Mouse (Mus musculus) lung, postnatal 4 days (tissue): ENCODE results near the gene Calr.
"Not testable (repeated sequence)": the region's sequence is repeated elsewhere in the genome, so short reads cannot be mapped to it uniquely, and the experiment has no call there.

Source experiments
- DNase-seq, 2 experiments: peaks; one replicate each; pipeline ENCODE4 v3.0.0; 2021

The Calr gene

DNA sequence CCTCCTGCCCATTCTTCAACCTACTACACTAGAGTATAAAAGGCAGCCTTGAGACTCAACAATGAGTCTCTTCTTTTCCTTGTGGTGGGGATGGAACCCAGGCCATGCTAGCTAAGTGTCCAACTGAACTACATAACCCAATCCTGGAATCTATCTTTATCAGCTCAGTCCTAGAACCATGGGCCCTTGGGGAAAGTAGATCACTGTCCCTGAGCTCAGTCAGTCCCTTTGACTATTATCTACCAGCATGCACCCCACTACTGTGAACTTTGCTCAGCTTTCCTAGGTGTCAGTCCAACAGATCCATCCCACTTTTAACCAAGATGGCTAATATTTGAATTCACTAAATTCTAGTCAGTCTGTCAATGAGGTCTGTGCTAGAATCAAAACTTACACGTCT lies 5.2 kb downstream of the Calr start:
- no peak for DNase-seq

DNA sequence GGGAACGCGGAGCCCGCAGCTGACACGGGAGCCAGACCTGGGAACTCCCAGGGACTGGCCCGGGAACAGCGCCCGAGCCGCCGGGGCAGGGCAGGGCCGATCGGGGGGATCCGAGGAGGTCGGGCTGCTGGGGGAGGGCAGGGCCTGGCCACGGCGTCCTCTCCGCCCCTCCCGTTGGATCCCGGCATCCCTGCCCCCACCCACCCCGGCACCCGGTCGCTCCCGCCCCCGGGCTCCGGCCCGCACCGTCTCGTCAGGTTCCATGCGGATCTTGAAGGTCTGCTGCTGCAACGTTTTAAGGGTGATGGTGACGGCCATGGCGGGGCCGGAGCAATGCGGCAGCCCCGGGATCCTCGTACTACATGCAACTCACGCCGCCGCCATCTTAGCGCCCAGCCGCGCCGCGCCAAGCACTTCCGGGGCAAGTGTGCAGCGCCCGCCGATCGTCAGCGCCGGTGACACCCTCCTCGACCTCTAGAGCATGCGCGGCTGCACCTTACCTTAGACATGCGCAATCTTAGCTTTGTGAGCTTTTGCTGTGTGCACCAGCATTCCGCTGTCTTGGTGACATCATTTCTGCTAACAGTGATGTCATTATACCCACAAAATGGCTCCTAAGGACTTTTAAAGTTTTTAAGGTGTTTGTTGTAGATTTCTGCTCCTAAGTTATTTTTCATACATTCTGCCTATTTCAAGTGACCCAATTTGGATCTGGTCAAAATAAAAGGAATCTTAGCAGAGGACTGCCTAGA lies 6.3 kb downstream of the Calr start, which contains the start of gene Rad23a:
Rad23a (minus strand) TSS at position 418 of the 752 bp plus-strand sequence.
- peak; percentile 92 to 95 for DNase-seq

DNA sequence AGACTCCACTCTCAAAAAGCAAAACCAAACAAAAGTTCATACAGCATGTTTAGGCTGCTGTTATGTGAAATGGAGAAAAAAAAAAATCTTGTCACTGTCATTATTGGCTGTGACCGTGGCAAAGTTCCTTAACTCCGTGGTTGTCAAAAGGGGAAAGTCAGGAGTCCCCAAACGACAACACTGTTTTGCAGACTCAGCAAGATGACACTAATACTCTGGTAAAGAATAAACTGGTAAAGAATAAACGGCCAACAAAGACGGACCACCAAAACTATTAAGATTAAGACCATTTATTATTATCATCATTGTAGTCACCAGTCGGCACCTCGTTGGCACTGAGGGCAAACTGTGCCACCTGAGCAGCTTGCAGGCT lies 6.9 kb downstream of the Calr start:
- no peak for DNase-seq

- no peak for DNase-seq
Observed at GRCm38 (mm10) chr8:84839411-84839810, 7.3 kb downstream of the Calr start.

- no peak for DNase-seq
Observed at GRCm38 (mm10) chr8:84838513-84838912, 8.2 kb downstream of the Calr start.

DNA sequence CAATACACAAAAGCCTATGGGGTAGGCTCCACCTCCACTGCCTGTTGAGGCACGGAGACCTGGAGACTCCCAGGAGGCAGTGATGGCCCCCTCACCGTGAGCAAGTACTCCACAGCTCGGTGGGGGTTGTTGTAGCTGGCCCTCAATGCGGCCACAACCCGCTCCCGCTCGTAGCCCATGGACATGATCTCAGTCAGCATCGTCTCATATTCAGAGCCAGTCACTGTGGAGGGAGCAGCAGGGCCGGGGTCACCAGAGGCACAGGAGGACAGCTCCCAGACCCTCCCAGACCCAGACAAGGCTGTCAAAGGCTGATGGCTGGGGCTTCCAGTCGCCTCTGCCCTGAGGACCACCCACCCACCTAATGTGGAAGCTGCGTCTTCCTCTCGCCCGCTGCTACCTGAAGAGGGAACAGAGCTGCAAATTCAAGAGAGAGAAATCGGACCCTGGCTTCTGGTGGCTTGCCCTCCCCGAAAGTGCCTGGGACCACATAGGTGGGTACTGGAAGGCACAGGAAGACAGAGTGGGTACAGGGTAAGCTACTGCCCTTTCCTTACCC lies 8.7 kb downstream of the Calr start:
- no peak for DNase-seq

GRCm38 (mm10) chr8:84837149-84837911 lies 9.4 kb downstream of the Calr start:
- no peak for DNase-seq

DNA sequence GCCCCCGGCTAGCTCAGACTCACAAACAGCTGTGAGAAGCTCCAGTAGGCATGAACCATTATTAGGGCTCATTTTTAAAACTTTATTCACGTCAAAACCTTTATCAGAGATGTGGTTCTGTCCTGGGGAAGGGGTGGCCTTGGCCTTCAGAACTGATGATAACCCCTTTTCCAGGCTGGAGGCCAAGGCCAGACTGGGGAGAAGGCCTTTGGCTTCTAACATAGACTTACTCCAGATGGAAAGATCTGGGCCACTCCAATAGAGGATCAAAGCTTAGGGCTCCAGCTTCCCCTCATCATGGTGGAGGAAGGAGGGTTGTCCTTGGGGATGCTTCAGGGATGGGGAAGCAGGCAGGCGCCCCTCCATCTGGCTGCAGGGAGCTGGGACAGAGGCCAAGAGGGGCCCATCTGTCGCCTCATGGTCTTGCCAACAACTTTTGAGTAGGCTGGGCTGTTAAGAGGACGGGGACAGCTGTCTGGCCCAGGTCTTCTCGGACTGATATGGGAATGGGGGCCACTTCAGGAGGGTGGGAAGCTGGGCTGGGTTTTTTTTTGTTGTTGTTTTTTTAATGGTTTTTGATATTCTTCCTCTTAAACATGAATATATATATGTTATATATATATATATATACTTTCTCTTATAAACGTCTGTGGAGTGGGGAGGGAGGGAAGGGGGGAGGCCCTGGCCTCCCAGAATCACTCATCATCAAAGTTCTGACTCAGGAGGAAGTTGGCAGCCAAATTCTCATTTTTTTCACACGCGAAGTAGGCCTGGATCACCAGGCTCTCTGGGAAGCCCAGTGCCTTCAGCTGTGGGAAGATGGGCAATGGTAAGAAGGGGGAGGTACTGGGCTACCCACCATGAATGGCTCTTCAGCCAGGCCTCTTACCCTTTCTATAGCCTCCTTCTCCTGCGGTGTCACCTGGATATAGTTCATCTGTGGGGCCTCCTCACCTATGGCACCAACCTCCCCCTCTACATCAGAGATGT lies 11.6 kb downstream of the Calr start:
- DNase-seq = peak in 1 of 2 experiments; percentile 76

DNA sequence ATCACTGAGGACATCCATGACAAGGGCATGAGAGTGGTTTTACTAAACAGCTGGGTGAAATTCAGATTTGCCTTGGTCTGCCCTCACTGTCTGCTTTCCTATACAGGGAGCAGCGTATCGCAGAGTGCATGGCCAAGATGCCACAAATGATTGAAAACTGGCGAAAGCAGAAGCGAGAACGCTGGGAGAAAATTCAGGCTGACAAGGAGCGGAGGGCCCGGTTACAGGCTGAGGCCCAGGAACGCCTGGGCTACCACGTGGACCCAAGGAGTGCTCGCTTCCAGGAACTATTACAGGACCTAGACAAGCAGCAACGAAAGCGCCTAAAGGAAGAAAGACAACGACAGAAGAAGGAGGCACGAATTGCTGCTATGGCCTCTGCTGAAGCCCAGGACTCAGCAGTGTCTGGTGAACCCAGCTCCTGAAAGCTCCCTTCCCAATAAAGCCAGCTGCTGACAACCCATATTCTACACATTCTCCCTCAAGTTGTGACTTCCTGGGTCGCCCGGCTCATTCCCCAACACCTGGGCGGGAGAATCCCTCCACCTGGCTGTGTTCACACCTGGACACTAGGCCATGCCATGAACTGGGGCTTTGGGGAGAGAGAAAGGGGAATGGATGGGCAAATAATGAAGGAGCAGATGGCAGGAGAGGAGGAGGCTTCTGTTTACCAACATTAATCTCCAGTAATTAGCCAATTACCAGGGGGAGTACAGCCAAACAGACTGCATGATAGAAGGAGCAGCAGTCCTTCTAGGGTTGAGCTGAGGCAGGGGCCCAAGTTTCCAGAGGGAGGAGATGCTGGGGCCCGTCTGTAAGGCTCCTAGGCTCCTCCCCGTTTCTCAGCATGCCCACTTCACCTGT lies 12.5 kb downstream of the Calr start:
- DNase-seq = no peak

DNA sequence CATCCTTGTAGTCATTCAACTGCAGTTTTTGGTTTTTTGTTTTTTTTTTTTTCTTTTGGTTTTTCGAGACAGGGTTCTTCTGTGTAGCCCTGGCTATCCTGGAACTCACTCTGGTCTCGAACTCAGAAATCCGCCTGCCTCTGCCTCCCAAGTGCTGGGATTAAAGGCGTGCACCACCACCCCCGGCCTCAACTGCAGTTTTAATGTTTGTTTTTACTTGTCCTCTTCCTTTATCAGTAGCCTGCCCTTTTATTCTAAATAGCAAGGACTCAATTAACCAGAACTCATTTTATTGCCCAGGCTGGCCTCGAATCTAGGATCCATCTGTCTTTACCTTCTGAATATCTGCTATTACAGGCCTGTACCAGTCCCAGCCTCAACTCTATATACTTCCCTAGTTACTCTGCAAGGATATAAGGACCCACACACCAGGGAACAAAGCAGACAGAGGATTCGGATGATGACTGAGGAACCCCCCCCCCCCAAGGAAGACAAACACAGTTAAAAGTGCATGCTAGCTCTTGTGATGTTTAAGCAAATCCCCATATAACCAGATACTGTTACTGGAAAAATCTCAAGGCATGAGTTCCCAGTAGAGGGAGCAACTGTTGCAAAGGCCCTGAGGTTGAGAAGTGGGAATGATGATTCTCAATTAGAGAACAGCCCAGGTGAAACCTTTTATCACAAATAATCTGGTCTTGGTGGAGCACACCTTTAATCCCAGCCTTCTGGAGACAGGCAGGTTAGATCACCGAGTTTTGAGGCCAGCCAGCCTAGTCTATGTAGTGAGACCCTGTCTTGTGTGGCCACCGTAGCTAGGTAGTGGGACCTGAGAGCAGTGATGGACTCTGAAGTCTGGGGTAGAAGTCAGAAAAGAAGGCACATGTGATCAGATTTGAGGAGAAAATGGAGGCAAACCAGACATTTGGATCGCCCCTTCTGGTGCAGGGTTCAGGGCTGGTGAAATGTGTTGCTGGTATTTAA lies 13.7 kb downstream of the Calr start:
- no peak for DNase-seq

DNA sequence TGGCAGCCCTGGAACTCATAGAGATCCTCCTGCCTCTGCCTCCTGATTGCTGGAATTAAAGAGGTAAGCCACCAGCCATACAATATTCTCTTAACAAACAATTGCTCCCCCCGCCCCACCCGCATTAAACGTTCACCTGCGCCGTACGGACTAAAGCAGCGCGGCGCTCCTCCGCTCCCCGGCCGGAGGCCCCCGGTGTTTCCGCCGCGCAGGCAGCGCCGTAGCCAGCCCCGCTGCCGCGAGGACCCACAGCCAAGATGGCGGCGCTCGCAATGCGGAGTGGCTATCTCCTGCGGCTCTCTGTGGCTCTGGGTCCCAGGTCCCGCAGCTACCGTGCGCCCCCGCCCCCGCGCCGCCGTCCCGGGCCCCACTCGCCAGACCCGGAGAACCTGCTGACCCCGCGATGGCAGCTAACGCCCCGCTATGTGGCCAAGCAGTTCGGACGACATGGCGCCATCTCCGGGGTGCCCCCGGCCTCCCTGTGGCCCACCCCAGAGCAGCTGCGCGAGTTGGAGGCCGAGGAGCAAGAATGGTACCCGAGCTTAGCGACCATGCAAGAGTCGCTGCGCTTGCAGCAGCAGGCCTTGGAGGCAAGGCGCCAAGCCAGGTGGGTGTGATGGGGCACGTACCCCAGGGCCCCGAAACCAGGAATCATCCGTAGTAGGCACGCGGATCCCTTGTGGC lies 14.6 kb downstream of the Calr start:
- peak; percentile 86 for DNase-seq

DNA sequence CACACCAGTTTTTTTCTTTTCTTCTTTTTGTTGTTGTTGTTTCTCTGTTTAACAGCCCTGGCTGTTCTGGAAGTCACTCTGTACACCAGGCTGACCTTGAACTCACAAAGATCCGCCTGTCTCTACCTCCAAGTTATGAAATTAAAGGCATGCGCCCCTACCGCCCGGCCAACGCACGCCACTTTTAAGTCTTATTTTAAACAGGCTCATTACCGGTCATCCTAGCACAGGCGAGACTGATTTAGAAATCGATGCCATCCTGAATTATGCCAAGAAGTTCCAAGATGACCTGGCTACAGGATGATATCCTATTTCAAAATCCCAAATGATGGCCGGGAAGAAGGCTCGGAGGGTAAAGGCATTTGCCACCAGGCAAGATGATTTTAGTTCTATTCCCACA lies 15.2 kb downstream of the Calr start, which contains the start of gene Gadd45gip1:
Gadd45gip1 (plus strand) TSS at position 33 of the 400 bp plus-strand sequence.
- DNase-seq = peak in 1 of 2 experiments; percentile 42

DNA sequence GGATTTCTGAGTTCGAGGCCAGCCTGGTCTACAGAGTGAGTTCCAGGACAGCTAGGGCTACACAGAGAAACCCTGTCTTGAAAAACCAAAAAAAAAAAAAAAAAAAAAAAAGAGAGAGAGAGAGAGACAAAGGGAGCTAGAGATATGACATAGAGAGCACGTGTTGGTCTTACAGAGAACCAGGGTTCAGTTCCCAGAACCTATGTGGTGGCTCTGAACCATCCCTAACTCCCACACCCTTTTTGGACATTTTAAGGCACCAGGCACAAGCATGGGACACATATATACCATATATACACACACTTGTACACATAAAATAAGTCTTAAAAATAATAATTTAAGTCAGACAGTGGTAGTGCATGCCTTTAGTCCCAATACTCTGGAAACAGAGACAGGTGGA lies 20.2 kb downstream of the Calr start:
- not testable (repeated sequence) for DNase-seq

DNA sequence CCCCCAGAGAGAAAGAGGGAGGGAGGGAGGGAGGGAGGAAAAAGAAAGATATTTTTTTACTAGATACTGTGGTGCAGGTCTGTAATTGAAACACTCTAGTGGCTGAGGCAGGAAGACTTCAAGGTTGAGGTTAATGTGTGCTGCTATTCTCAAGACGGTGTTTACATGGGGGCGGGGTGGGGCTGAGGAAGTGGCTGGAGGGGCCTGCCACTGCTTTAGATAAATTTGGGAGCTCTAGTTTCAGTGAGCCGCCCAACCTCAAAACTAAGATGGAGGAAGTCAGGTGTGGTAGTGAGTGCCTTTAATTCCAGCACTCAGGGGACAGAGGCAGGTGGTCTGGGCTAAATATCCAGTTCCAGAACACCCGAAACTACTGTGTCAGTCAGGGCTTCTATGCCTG lies 21.1 kb downstream of the Calr start:
- no peak for DNase-seq

- DNase-seq = peak; percentile 70 to 73
Observed at GRCm38 (mm10) chr8:84823653-84824052, 23.1 kb downstream of the Calr start.

DNA sequence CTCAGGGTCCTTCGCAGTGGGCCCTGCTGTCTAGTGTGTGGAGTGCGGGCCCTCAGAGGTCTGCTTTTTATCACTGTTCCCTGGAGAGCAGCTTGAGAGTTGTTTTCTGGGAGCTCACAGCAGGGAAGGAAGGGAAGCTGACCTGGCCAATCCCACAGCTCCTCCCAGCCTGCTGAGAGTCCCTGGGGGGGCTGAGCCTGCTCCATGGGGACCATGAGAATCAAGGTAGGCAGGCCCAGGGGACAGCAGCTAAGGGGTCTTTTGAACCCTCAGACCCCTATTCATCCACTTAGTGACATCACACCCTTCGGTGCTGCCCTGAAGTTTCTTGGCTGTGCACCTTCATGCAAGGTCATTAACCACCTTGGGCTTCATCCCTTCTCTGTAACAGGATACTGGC lies 24.0 kb downstream of the Calr start, which contains the start of gene Dand5:
Dand5 (minus strand) TSS at position 101 of the 400 bp plus-strand sequence.
- DNase-seq = no peak

DNA sequence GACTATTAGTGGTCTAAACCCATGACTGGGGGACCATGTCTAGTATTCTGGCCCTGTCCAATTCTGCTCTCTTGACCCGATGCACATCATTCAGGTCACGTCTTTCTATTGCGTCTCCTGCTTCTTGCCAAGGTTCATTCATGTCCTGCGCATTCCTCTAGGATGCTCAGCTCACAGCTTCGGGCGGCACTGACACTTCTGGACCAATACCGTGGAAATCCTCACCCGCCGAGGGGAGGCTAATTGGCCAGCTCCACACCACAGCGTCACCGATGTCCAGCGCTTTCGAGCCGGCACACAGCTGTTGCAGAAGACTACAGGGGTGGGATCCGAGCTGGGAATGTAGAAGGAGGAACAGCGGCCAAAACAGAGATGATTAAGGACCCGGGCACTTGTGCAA lies 30.6 kb downstream of the Calr start:
- DNase-seq = no peak

GRCm38 (mm10) chr8:84815547-84815946 lies 31.2 kb downstream of the Calr start:
- DNase-seq = peak; percentile 93 to 97
